24 mouse cellular contexts compared by ENCODE assay signal in genomic region chr19:61256166-61256887, GRCm38 (mm10). TPM values are rescaled to one million over a fixed set of nuclear protein-coding genes. Genes with fewer than 3 reads are reported as not detected.
"Had no signal": no experiment of that assay in that cellular context is flagged by ENCODE, and none has a peak within 500 bp of the region (broad histone marks: within the 10 kb centered on the region; RNA-seq: fewer than 3 reads in every experiment).

No protein-coding gene starts in this region.

- H3K4me3 ChIP-seq: neural tube, embryonic 13.5 days; neural tube, embryonic 15.5 days; stomach, embryonic 15.5 days had no signal

- H3K36me3 ChIP-seq: neural tube, embryonic 13.5 days; neural tube, embryonic 15.5 days; stomach, embryonic 15.5 days had no signal

- H3K9ac ChIP-seq: neural tube, embryonic 13.5 days; neural tube, embryonic 15.5 days; stomach, embryonic 15.5 days had no signal

- H3K27me3 ChIP-seq: neural tube, embryonic 13.5 days; neural tube, embryonic 15.5 days; stomach, embryonic 15.5 days had no signal

- H3K4me1 ChIP-seq: neural tube, embryonic 13.5 days; neural tube, embryonic 15.5 days; stomach, embryonic 15.5 days had no signal

- H3K27ac ChIP-seq: neural tube, embryonic 13.5 days; neural tube, embryonic 15.5 days; stomach, embryonic 15.5 days; stomach, postnatal 0 days had no signal

- H3K4me2 ChIP-seq: neural tube, embryonic 13.5 days; neural tube, embryonic 15.5 days; stomach, embryonic 15.5 days had no signal

- H3K9me3 ChIP-seq: neural tube, embryonic 15.5 days; stomach, embryonic 15.5 days had no signal

- DNase-seq: right cerebral cortex, adult 18-20 months; right cerebral cortex, postnatal 14 days; right cerebral cortex, postnatal 25 days; right cerebral cortex, postnatal 4 days; spleen, adult 18-20 months; thymus, adult 18-20 months; thymus, adult 2 months; thymus, postnatal 14 days; thymus, postnatal 25 days; thymus, postnatal 36 days; thymus, postnatal 4 days had no signal

RNA-seq across cellular contexts. Expression of gene Gm21060, which starts 40.5 kb away (rescaled TPM):
- total RNA-seq: neutrophil, adult 5-6 weeks had no signal
- polyA plus RNA-seq: neural tube, embryonic 13.5 days; neural tube, embryonic 14.5 days; neural tube, embryonic 15.5 days; small intestine, adult 2 months; spleen, adult 2 months; stomach, embryonic 14.5 days; stomach, embryonic 15.5 days; stomach, embryonic 16.5 days; stomach, postnatal 0 days; testis, adult 2 months; thymus, adult 2 months; thymus, postnatal 0 days; urinary bladder, adult 2 months had no signal
